In the genomic region with DNA sequence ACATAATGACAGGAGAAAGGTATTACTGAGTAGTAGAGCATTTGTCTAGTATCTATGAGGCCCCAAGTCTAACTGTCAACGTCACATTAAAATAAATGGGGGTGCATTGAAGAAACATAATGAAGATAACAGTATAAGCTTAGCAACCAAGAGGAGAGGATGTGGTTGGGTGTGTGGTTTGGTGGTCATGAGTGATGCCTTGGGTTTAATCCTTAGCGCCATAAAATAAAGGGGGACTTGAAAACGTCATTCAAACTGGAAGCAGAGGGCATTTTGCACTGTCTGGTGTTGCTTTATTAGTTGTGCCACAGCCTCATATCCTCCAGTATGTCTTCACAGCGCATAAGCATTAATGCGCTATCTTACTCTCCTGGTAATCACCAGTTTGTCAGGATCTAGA, we compare ENCODE assay signal across 16 mouse cellular contexts. TPM values are rescaled to one million over a fixed set of nuclear protein-coding genes. Genes with fewer than 3 reads are reported as not detected.
"Had no signal": no experiment of that assay in that cellular context is flagged by ENCODE, and none has a peak within 500 bp of the region (broad histone marks: within the 10 kb centered on the region; RNA-seq: fewer than 3 reads in every experiment).

No protein-coding gene starts in this region.

- ATAC-seq: intestine, postnatal 0 days; midbrain, embryonic 15.5 days had no signal

- H3K27ac ChIP-seq: left cerebral cortex, adult 2 months; limb, embryonic 10.5 days; liver, embryonic 15.5 days; midbrain, embryonic 10.5 days; midbrain, embryonic 15.5 days; stomach, postnatal 0 days had no signal

- H3K4me3 ChIP-seq: left cerebral cortex, adult 2 months; limb, embryonic 10.5 days; liver, embryonic 15.5 days; midbrain, embryonic 10.5 days; midbrain, embryonic 15.5 days had no signal

- H3K9me3 ChIP-seq: limb, embryonic 10.5 days; liver, embryonic 15.5 days; midbrain, embryonic 10.5 days; midbrain, embryonic 15.5 days had no signal

- H3K27me3 ChIP-seq: liver, embryonic 15.5 days; midbrain, embryonic 15.5 days had no signal

- H3K36me3 ChIP-seq: limb, embryonic 10.5 days; liver, embryonic 15.5 days; midbrain, embryonic 10.5 days; midbrain, embryonic 15.5 days had no signal

- H3K4me2 ChIP-seq: liver, embryonic 11.5 days; liver, embryonic 15.5 days; lung, embryonic 14.5 days; midbrain, embryonic 15.5 days had no signal

- DNase-seq: kidney, adult 8-10 months; kidney, postnatal 25 days; lung, embryonic 14.5 days; lung, postnatal 10 days; lung, postnatal 4 days; right cerebral cortex, adult 18-20 months; right cerebral cortex, postnatal 25 days had no signal

- H3K9ac ChIP-seq: liver, embryonic 15.5 days; lung, embryonic 14.5 days; midbrain, embryonic 15.5 days had no signal

RNA-seq across cellular contexts. Expression of a gene that starts 23.8 kb away (rescaled TPM):
- total RNA-seq: megakaryocyte, adult 5-6 weeks had no signal
